Mouse (Mus musculus) ES-E14 (cell line): ENCODE measurements at regions not wholly inside any gene's neighbourhood (a gene's known extent, or its start where the extent isn't known, plus 50 kb on each side); places are given as distances from the start of the nearest gene placed in this dataset.

Experiments
- CHD2 ChIP-seq: IDR thresholded peaks from 2 replicates; pipeline ENCODE4 v1.6.1; 2014; ENCODE audit warnings: mild to moderate bottlenecking, low read depth, low read length, inconsistent platforms
- HCFC1 ChIP-seq: IDR thresholded peaks from 2 replicates; pipeline ENCODE4 v1.6.1; 2012; ENCODE audit warnings: low read length, inconsistent platforms, borderline replicate concordance; ENCODE audit not compliant: insufficient read depth
- MAFK ChIP-seq: IDR thresholded peaks from 2 replicates; pipeline ENCODE4 v1.6.1; 2014; ENCODE audit warnings: mild to moderate bottlenecking, low read depth, low read length, inconsistent platforms; ENCODE audit not compliant: insufficient read depth
- ZC3H11A ChIP-seq: IDR thresholded peaks from 2 replicates; pipeline ENCODE4 v1.6.1; 2012; ENCODE audit warnings: low read depth, mild to moderate bottlenecking, inconsistent platforms, low read length, borderline replicate concordance

DNA sequence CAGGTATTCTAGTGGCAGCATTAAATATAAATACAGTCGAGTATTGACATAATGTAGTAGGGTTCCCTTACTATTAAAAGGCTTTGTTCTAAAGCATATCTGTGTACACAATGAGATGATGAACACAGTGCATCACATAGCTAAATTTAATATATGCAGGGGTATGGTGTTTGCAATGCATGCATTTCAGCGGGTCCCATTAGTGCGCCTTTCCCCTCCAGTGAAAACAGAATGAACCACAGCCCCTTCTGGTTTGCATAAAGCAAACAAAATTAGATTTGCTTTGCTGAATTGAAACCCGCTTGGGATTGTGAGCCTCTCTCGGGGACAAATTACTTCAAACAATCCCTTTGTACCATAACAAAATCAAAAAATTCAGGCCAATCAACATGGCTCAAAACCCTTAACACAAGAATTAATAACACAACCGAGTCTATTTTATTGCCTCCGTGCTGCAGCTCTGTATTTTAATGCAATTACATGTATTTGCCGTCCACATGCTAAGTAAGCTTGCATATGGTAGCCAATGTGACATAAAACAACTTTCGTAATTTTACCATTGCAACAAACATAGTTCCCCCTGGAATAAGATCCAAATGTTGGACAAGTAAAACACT, 562.6 kb upstream of the Pou3f2 start:
- TF ChIP-seq MAFK (no peak), HCFC1 (no peak), ZC3H11A (no peak), CHD2 (no peak)
